Mouse (Mus musculus) mouse embryonic stem cell (cell line): ENCODE data around the gene Gmeb2.

Experiments
- in situ Hi-C, 2 experiments: fragments of 300-500 bp; cut with MboI; formaldehyde crosslinking; loops; 1 replicate in 1 of 2; 3 replicates in 1 of 2; pipeline ENCODE4 v1.14.3; 2019 to 2020; ENCODE audit warnings: low sequenced_read_pairs in 2 of 2, low pct_unique_long_range_greater_than_20kb in 1 of 2, mixed read lengths in 1 of 2; ENCODE audit not compliant: unreplicated experiment in 1 of 2

Gene Gmeb2

DNA sequence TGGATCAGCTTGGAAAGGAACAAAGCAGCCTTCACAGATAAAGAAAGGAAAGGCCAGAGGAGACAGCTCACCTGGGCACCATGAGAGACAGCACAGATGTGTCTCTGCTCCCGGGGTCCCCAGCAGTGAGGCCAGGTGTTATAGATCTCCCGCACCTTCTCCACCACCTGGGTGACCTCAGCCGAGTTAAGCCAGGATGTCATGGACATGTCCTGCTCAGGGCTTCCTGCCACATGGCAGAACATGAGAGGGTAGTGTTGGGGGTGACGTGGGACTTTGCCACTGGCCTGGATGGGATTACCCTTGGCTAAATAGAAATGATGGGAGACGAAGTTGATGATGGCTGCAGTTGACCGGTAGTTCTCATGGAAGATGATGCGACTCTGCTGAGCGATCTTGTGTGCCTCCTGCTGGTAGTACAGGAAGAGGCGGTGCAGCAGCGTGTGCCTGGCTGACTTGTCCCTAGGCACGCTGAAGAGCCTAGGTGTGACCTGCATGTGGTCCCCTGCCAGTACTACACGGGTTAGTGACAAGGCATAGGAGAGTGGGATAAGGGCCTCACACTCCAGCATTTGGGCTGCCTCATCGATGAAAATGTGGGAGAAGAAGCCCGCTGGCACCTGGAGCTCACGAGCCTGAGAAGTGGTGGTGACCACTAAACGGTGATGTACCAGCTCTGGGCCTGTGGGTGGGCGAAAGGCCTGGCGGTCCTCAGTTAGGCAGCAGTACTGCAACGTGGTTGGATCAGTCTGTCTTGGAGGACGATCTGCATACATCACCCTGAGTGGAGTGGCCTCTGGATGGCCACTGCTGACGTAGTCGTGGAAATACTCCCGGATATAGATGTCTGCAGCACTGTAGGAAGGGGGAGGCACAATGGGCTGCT, 51.9 kb downstream of the Gmeb2 start:
- in situ Hi-C loops, result no loop called here

GRCm38 (mm10) chr2:181234680-181235079, 53.2 kb downstream of the Gmeb2 start:
- in situ Hi-C loops, result no loop called here

DNA sequence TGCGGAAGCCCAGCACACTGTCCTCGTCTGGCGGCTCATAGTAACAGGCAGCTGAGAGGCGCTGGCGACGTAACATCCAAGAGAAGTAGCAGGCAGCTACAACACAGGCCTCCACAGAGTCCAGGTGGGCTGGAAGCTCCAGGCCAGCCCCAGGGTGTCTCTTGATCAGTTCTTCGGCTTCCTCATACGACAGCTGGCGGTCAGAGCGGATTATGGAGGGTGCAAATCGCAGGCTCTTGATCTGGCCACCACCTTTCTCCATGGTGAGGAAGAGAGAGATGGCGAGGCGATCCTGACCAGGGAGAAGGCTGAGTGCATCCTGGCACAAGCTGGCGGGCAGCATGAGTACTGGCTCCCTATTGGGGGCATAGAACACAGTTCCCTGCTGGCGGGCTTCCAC, 54.4 kb downstream of the Gmeb2 start:
- in situ Hi-C loops, result no loop called here

- in situ Hi-C loops, result no loop called here
These were observed 56.7 kb downstream of the Gmeb2 start for GRCm38 (mm10) chr2:181231171-181231570.

DNA sequence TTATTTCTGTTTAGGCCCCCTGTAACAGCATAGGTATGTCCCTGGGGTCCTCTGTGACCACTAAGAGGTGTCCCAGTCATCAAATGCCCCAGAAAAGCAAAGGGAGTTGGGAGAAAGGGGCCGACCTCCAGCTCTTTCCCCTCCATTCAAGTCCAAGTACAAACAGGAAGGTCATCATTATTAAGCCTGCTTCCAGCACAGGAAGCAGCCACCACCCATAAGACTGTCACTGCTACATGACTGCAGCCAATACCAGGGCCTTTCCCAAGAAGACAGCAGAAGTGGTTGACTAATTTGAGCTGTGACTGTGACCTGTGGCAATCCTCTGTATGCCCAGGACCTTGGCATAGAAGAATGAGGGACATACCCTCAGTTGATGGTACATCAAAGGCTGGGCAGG, 59.5 kb downstream of the Gmeb2 start:
- in situ Hi-C loops, result no loop called here

DNA sequence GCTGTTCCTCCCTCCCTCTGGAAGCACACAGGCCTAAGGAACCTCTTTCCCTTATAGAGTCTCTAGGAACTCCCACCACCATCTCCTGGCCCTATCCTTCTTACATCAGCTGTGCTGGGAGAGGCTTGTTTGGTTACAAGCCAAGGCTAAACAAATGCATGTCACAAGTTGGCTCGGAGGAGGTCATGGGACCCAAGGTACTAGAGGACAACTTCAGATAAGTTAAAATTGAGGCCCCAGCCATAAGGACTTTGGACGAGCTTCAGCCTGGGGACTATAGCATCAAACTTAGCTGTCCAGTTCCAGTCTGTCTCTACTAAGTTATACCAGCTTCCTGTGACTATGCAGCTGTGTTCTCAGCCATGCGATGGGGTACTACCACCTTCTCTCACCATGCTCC, 60.7 kb downstream of the Gmeb2 start:
- in situ Hi-C loops, result no loop called here

- in situ Hi-C loops, result no loop called here
These were observed 62.8 kb downstream of the Gmeb2 start for GRCm38 (mm10) chr2:181224994-181225393.

DNA sequence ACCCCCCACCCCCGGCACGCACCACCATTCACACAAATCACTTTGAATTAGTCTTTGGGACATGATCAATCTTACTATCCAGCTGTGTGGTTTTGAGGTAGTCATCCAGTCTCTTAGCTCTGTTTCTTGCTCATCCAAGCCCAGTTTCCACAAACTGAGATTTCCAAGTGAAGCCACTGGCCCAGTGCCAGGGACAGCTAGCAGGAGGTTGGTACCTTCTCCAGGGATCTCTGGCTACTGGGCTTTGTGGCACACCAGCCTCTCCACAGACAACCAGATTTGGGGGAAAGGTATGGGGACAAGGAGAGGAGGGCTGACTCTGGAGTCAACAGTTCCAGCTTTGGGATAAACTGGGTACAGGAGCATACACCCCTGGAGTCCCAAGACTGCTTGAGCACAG, 67.5 kb downstream of the Gmeb2 start:
- in situ Hi-C loops, result no loop called here

DNA sequence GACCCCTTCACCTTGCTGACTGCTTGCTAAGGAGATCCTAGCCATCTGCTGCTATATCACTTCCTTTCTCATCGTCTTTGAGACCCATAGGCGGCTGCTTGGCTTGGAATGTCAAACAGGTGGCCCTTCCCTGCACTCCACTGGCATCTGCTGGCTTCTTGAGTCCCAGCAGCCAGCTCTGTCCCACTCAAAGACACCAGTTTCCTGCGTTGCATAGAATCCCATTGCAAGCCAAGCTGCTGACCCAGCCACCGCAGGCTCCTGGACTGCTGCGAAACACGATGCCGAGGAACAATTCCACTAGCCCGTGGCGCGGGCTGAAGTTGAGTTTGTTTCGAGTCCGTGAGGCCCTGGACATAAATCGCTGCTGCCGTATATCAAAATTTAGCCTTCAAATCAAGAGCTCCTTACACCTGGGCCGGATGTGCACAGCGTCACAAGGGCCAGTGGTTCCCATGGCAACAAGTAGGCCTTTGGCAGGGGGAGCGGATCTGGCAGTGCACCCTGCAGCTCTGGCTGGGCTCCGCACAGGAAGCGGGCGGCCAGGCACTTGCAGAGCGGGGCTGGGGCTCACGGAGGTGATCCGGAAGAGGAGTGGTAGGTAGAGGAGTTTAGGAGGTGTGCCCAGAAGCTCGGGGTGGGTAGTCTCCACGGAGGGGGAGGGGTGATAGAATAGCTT, 68.2 kb downstream of the Gmeb2 start, which contains the start of gene Fndc11:
TSS of gene Fndc11 (plus strand) at position 476 of the 679 bp plus-strand sequence.
- in situ Hi-C loops, result no loop called here

DNA sequence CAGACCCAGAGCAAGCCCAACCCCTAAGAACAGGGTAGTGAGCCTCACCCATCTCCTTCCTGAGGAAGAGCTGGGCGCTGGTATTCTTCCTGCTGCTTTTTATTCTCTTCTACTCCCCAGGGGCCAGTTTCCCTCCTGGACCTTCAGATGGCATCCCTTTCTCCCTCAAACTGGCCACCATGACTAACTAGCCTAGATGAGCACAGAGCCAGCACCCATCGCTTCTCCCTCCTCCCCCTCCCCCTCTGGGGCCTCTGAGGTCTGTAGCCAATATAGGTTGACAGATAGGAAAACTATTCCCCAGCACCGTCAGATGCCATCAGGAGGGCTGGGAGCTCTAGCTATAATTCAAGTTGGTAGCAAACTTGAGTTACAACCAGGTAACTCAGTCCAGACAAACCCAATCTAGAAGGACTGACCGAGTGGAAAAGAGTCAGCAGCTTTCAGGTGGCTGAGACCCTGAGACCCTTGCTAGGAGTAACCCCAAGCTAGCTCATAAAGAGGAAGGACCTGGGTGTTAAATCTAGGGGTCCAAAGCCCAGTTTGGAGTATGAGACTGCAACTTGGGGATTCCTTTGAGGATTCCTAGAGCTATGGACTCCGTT, 68.9 kb downstream of the Gmeb2 start:
- in situ Hi-C loops, result no loop called here

GRCm38 (mm10) chr2:181216037-181216436, 71.8 kb downstream of the Gmeb2 start:
- in situ Hi-C loops, result no loop called here

- in situ Hi-C loops, result no loop called here
These were observed 74.8 kb downstream of the Gmeb2 start, which contains the start of gene Srms for GRCm38 (mm10) chr2:181213021-181213445. Srms (minus strand) TSS chr2:181213185.

DNA sequence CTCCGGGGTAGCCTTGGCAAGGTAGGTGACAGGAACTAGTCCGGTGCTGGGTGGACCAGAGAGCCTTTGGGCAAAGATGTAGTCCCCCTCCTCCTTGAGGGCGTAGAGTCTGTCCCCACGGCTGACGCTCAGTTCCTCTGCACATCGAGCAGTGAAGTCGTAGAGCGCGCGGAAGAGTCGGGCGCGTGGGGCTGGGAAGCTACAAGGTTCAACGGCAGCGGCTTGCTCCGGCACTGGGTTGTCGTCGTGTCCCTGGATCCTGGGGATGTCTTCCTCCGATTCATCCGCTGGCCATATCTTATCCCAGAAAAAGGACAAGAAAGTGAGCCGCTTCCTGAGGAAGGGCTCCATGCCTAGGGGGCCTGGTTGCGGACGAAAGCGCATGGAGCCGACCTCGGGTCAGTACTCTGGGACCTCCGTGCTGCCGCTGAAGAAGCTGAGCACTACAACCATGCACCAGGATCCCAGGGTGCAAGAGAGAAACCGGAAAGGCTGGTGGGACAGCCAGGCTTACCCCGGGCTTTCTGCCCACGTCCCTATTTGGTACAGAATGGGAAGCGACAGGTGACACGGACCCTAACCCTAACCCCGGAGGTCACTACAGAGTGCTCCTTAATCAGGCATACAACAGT, 75.3 kb downstream of the Gmeb2 start:
- in situ Hi-C loops, result no loop called here

DNA sequence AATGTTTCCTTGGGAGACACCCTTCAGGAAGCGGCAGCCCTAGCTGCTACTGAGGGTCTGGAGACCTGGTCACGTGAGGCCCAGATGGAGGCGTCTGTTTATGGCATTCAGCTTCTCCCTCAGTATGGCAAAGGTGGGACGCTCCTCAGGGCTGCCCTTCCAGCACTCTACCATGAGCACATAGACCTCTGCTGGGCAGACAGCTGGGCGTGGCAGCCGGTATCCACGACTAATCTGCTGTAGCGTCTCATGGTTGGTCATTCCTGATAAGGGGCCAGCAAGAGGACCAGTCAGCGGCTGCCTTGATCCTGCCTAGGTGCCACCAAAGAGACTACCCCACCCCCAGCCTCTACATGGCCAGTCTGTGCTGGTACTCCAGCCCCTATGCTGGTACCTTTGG, 81.7 kb downstream of the Gmeb2 start:
- in situ Hi-C loops, result no loop called here

DNA sequence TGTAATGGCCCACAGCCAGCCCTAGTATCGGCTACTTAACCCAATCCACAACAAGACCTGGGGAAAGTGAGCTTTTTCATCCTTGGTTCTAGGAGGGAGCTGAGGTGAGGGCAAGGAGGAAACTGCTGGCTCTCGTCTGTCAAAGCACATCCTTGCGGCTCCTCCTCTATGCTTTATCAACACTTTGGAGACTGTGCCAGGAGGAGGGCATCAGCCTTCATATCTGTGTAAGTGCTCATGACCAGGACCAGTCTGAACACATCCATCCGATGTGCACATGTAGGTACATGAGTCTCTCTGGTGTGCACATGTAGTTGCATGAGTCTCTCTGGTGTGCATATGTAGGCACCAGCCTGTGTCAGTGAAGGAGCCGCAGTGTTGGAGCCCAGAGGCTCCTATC, 82.2 kb downstream of the Gmeb2 start:
- in situ Hi-C loops, result no loop called here

DNA sequence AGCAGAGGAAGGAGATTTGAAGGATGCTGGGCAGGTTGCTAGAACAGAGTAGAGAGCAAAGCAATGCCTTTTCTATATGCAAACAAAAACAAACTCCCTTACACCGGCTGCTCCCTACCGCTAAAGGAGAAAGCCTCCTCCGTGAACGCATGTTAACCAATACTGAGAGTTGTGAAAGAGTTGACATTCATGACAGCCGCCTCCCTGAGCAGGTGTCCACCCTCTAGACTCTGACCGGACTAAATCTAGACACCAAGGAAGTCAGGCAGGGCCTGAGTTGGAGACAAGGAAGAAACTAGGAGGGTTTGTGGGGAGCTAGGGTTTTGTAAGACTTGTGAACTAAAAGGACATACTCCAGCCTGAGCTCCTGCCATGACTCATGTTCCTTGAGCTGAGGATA, 84.9 kb downstream of the Gmeb2 start:
- in situ Hi-C loops, result no loop called here

GRCm38 (mm10) chr2:181202422-181202821, 85.4 kb downstream of the Gmeb2 start, which contains the start of gene Ptk6:
Ptk6 (minus strand) TSS chr2:181202789.
- in situ Hi-C loops, result no loop called here

DNA sequence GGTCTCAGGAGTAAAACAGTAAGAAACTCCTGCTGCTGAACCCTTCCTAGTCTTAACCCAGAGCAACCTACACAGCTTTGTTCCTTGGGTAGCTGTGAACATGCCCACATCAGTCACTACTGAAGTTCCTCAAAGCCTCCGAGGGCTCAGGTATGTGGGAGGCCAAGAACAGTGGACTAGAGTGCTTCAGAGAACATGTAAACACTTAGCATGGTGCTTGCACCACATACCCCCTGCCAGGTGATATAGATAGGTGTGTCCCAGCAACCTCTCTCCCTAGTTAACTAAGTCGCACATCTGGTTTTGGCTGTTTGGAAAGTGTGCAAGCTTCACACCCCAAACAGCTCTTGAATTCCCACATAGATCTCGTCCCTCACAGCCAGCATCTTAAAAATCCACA, 86.2 kb downstream of the Gmeb2 start:
- in situ Hi-C loops, result no loop called here
